Mouse (Mus musculus) lung, adult 2 months (tissue): ENCODE measurements around the gene Nme3. TPM values are rescaled to one million over a fixed set of nuclear protein-coding genes. Genes with fewer than 3 reads are reported as not detected.

ENCODE experiments used
- DNase-seq: peaks from one replicate; pipeline ENCODE4 v3.0.0; 2022
- H3K4me1 ChIP-seq: fragments of 200-500 bp; 2 replicates; pipeline ENCODE4 v1.6.1; 2011; ENCODE audit warnings: low read length; ENCODE audit not compliant: control insufficient read depth, insufficient read depth
- H3K4me3 ChIP-seq: fragments of 200-500 bp; replicated peaks from 2 replicates; pipeline ENCODE3; 2011; ENCODE audit warnings: low read depth, mild to moderate bottlenecking, control low read depth, low read length; ENCODE audit errors: extremely low read depth
- CTCF ChIP-seq: fragments of 200-500 bp; IDR thresholded peaks from 2 replicates; pipeline ENCODE4 v1.5.1; 2011; ENCODE audit warnings: mild to moderate bottlenecking, low read length, control low read depth; ENCODE audit not compliant: insufficient read depth
- POLR2A ChIP-seq: fragments of 200-500 bp; IDR thresholded peaks from 2 replicates; pipeline ENCODE4 v1.6.1; 2011; ENCODE audit warnings: low read depth, mild to moderate bottlenecking, control low read depth, low read length, borderline replicate concordance; ENCODE audit errors: extremely low read depth
- WGBS: fragments of 180-500 bp; shearing (Covaris S2); methylation state at CpG from one replicate; pipeline ENCODE4 v1.1.7; 2018; 5-methylcytosine and 5-hydroxymethylcytosine counted together
- polyA plus RNA-seq: library from polyadenylated mRNA; depleted of rRNA; stranded (reverse); fragments of >200 nt; gene quantifications from 2 replicates; pipeline ENCODE4 v1.2.3, GENCODE M21; 2012; rRNA removed

Gene Nme3
- 55.8 and 69.4 TPM in 2 replicates for polyA plus RNA-seq

GRCm38 (mm10) chr17:24896241-24896992, at the start of gene Nme3:
Gene Nme3, plus strand, starts transcription at chr17:24896500.
- peak; percentile 73 for DNase-seq
- peaks cover 16% of the 10 kb centered on the region for H3K4me1 ChIP-seq
- WGBS, result 2% methylated on average over 50 of the region's 50 CpGs
- TF ChIP-seq POLR2A, result peak; percentile 24; the same call in 1 of the 2 replicates
- no peak for TF ChIP-seq CTCF
- H3K4me3 ChIP-seq, result peak within 1 kb of the TSS; percentile 91

DNA sequence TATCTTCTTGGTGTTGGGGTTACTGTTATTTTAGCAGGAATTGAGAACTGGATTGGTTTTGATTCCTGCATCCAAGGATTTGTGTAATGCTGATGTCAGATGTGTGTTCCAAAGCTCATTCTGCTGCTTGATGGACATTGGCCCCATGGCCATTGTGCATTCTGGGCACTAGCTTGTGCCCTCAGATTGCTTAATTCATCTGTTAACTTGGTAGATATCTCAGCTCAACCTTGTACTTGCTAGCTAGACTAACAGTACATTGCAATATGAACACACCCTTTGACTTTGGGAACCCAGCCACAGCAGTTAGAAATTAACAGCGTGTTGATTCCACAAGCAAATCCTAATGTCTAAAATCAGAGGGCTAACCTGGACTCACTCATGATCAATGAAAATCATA, 48.9 kb upstream of the Nme3 start:
- DNase-seq, result no peak

DNA sequence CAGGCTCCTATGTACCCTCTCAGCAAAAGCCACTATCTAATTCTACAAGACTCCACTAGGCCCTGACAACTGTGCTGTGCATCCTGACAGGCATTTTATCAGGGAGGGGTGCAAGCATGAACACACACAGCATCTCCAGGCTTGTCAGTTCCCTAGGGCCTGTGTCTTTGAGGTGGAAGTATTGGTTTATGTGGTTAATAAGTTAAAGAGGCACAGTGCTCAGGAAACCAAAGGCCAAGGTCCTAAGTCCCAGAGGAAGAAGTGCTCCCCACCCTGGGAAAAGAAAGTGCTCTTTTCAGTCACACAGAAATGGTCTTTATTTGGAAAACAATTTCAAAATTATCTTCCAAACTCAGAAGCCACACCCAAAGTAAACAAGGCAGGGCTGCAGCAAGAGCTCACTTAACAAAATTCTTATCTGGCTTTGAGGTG, 47.7 kb upstream of the Nme3 start:
- no peak overlapping the region for H3K4me3 ChIP-seq

More for the DNA sequence above, 48.9 kb upstream of the Nme3 start:
- WGBS, result 92% methylated on average over 1 of the region's 1 CpGs
- no peak overlapping the region for H3K4me3 ChIP-seq
- TF ChIP-seq CTCF (no peak), POLR2A (no peak)
- H3K4me1 ChIP-seq, result peaks cover 2% of the 10 kb centered on the region; the same call in 1 of the 2 replicates

DNA sequence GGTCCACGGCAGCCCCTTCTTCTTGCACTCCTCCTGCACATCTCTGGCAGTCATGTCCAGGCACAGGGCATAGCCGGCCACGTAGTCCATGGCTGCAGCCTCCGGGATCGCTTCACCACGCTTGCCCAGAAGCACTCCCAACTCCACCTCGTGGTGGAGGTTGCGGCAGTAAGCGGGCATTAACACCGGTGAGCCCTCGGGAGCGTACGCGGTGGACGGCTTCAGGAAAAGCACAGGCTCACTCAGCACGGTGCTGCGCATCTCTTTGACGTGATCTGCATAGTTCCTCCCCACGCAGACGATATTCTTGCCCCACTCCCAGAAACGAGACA, 46.6 kb upstream of the Nme3 start:
- DNase-seq, result no peak
- TF ChIP-seq POLR2A (no peak; the same call in 1 of the 2 replicates), CTCF (peak; percentile 24; the same call in 1 of the 2 replicates)
- peak overlapping the region; percentile 98 for H3K4me3 ChIP-seq
- WGBS, result under 1% methylated on average over 21 of the region's 21 CpGs
- peaks cover 2% of the 10 kb centered on the region; the same call in 1 of the 2 replicates for H3K4me1 ChIP-seq

More for the DNA sequence above, 47.7 kb upstream of the Nme3 start:
- TF ChIP-seq POLR2A, result no peak
- TF ChIP-seq CTCF, result no peak
- H3K4me1 ChIP-seq, result peaks cover 2% of the 10 kb centered on the region; the same call in 1 of the 2 replicates
- no peak for DNase-seq

DNA sequence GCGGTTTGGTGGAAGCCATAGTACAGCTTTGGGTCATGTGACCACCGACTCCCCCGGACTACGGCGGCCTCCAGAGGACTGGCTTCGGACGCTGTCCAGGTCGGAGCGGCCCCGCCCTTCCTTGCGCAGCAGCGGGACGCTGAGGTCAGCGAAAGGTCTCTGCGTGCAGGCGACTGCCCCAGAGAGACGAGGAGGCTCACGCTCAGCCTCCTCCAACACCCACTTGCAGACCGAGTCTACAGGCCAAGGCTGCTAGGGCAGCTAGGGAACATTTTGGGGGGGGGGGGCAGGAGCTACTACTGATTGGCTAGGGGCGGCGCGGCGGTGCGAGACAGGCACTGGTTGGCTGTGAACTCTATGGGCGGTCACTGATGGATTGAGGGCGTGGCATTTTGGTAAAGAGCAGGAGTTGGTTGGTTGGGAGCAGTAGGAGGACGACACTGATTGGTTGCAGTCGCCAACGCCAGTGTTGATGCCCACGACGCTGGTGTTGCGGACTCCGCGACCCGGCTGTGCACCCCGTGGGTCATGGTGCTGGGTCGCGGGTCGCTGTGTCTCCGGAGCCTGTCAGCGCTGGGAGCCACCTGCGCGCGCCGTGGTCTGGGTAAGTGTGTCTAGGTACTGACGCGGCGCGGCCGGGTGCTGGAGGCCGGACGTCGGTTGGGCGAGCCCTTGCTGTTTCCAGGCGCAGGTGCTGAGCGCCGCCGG, 46.1 kb upstream of the Nme3 start, which contains the start of gene Fahd1:
Gene Fahd1, minus strand, starts transcription at position 300 of the 708 bp plus-strand sequence.
- TF ChIP-seq CTCF (no peak), POLR2A (peak; percentile 64; the same call in 1 of the 2 replicates)
- peak; percentile 96 for DNase-seq
- WGBS, result under 1% methylated on average over 58 of the region's 58 CpGs
- Histone ChIP-seq H3K4me1 (peaks cover 2% of the 10 kb centered on the region; the same call in 1 of the 2 replicates), H3K4me3 (peak within 1 kb of the TSS; percentile 98)

GRCm38 (mm10) chr17:24850773-24851127, 45.5 kb upstream of the Nme3 start:
- peak overlapping the region; percentile 77 for H3K4me3 ChIP-seq
- TF ChIP-seq POLR2A, result no peak
- no peak for TF ChIP-seq CTCF
- no peak for DNase-seq
- 1% methylated on average over 20 of the region's 20 CpGs for WGBS
- H3K4me1 ChIP-seq, result peaks cover 2% of the 10 kb centered on the region; the same call in 1 of the 2 replicates

- 79% methylated on average over 10 of the region's 10 CpGs for WGBS
- DNase-seq, result no peak
- H3K4me3 ChIP-seq, result no peak overlapping the region
- peaks cover 2% of the 10 kb centered on the region; the same call in 1 of the 2 replicates for H3K4me1 ChIP-seq
- no peak for TF ChIP-seq POLR2A
- no peak for TF ChIP-seq CTCF
These were observed 44.7 kb upstream of the Nme3 start for GRCm38 (mm10) chr17:24851381-24852125.

DNA sequence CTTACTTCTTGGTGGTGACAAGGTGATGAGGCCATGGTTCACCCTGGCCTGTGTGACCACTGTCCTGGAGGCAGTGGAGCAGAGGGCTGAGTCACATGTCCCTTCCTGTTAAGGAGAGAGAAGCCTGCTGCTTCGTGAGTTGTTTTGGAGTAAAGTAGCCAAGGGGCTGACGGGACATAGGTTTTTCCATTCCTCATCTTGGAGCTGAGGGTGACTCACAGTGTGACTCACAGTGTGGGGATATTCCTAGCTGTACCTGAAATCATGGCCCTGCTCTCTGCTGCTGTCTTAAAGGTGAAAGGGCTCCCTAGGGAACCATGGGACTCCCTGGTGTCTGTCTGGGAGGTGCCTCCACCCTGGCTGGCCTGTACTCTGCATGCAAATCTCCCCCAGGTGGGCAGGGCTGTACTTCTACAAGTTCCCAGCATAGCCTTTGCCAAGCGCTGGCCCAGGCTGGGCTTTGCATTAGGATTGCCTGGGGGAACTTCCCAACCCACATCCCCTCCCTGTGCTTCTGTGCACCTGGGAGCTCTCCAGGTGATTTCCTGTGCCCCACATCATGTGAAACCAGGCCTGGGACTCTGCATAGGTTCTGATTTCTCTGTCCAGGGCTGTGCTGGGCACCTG, 40.3 kb upstream of the Nme3 start:
- no peaks in the 10 kb centered on the region; the same call in 1 of the 2 replicates for H3K4me1 ChIP-seq
- DNase-seq, result no peak
- no peak for TF ChIP-seq POLR2A
- TF ChIP-seq CTCF, result no peak
- H3K4me3 ChIP-seq, result no peak overlapping the region
- 75% methylated on average over 3 of the region's 3 CpGs for WGBS

GRCm38 (mm10) chr17:24856589-24856988, 39.7 kb upstream of the Nme3 start:
- Histone ChIP-seq H3K4me1 (no peaks in the 10 kb centered on the region), H3K4me3 (no peak overlapping the region)
- WGBS, result 91% methylated on average over 13 of the region's 13 CpGs
- DNase-seq, result no peak
- TF ChIP-seq CTCF (no peak), POLR2A (no peak)
